Mouse (Mus musculus) lung, embryonic 15.5 days (tissue): ENCODE measurements at regions not wholly inside any gene's neighbourhood (a gene's known extent, or its start where the extent isn't known, plus 50 kb on each side); places are given as distances from the start of the nearest gene placed in this dataset.

Experiments
- ATAC-seq: fragments of 200-750 bp; cut with Nextera tagmentation; 2 replicates; pipeline ENCODE4 v1.8.0; 2017; ENCODE audit warnings: moderate number of reproducible peaks, borderline replicate concordance; ENCODE audit not compliant: low FRiP score, low TSS enrichment; ENCODE audit errors: extremely low read depth
- H3K27ac ChIP-seq: fragments of 300-500 bp; sonication (generic); 2 replicates; pipeline ENCODE4 v1.5.1; 2015; ENCODE audit warnings: moderate library complexity, mild to moderate bottlenecking, inconsistent platforms
- H3K27me3 ChIP-seq: fragments of 300-500 bp; sonication (generic); 2 replicates; pipeline ENCODE4 v1.6.1; 2015; ENCODE audit warnings: inconsistent platforms
- H3K36me3 ChIP-seq: fragments of 300-500 bp; sonication (generic); 2 replicates; pipeline ENCODE4 v1.6.1; 2015; ENCODE audit warnings: inconsistent platforms
- H3K4me1 ChIP-seq: fragments of 300-500 bp; sonication (generic); 2 replicates; pipeline ENCODE4 v1.6.1; 2015; ENCODE audit warnings: inconsistent platforms
- H3K4me2 ChIP-seq: fragments of 300-500 bp; sonication (generic); 2 replicates; pipeline ENCODE4 v1.6.1; 2015; ENCODE audit warnings: inconsistent platforms, mild to moderate bottlenecking, moderate library complexity
- H3K4me3 ChIP-seq: fragments of 300-500 bp; sonication (generic); 2 replicates; pipeline ENCODE4 v1.5.1; 2015; ENCODE audit warnings: mild to moderate bottlenecking, inconsistent platforms
- H3K9ac ChIP-seq: fragments of 300-500 bp; sonication (generic); 2 replicates; pipeline ENCODE4 v1.6.1; 2015; ENCODE audit warnings: inconsistent platforms
- H3K9me3 ChIP-seq: fragments of 300-500 bp; sonication (generic); 2 replicates; pipeline ENCODE4 v1.6.1; 2016; ENCODE audit warnings: inconsistent platforms
- WGBS: fragments of 180-500 bp; shearing (Covaris S2); methylation state at CpG from one replicate; pipeline ENCODE4 v1.1.7; 2015; 5-methylcytosine and 5-hydroxymethylcytosine counted together

- Histone ChIP-seq H3K4me1 (no peaks in the 10 kb centered on the region), H3K9ac (no peak overlapping the region), H3K9me3 (no peaks in the 10 kb centered on the region), H3K4me2 (no peak overlapping the region), H3K4me3 (no peak overlapping the region), H3K36me3 (no peaks in the 10 kb centered on the region), H3K27me3 (no peaks in the 10 kb centered on the region), H3K27ac (no peak overlapping the region)
- WGBS, result 70% methylated on average over 8 of the region's 8 CpGs
- no peak for ATAC-seq
Measured at GRCm38 (mm10) chr3:155487877-155488537, 394.8 kb downstream of the Lrriq3 start.

DNA sequence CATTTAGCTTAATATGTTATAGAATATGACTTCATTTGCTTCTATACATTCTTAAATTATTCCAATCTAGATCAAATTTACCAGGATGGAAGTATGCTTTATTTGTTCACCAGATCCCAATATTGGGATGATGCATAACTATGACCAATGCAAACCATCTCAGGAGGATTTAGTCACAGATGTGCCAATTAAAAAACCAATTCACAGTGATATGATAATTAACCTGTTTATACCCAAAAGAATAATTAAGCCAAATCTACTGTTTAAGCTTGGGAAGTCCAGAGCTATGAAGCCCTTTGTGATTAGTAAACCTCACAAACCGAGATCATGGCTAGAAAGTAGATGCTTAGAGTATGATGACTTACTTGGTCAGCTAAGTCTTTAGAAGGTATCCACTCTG is 397.4 kb downstream of the Lrriq3 start:
- H3K27me3 ChIP-seq, result no peaks in the 10 kb centered on the region
- H3K4me2 ChIP-seq, result no peak overlapping the region
- no peaks in the 10 kb centered on the region for H3K9me3 ChIP-seq
- no peak overlapping the region for H3K4me3 ChIP-seq
- no peak overlapping the region for H3K9ac ChIP-seq
- H3K4me1 ChIP-seq, result no peaks in the 10 kb centered on the region
- 52% methylated on average over 1 of the region's 1 CpGs for WGBS
- no peak for ATAC-seq
- no peaks in the 10 kb centered on the region for H3K36me3 ChIP-seq
- H3K27ac ChIP-seq, result no peak overlapping the region

GRCm38 (mm10) chr3:155510161-155510857 is 417.1 kb downstream of the Lrriq3 start:
- no peaks in the 10 kb centered on the region for H3K9me3 ChIP-seq
- ATAC-seq, result no peak
- no peak overlapping the region for H3K4me2 ChIP-seq
- 83% methylated on average over 1 of the region's 1 CpGs for WGBS
- no peaks in the 10 kb centered on the region for H3K27me3 ChIP-seq
- H3K36me3 ChIP-seq, result no peaks in the 10 kb centered on the region
- no peaks in the 10 kb centered on the region for H3K4me1 ChIP-seq
- H3K4me3 ChIP-seq, result no peak overlapping the region
- no peak overlapping the region for H3K9ac ChIP-seq
- H3K27ac ChIP-seq, result no peak overlapping the region

DNA sequence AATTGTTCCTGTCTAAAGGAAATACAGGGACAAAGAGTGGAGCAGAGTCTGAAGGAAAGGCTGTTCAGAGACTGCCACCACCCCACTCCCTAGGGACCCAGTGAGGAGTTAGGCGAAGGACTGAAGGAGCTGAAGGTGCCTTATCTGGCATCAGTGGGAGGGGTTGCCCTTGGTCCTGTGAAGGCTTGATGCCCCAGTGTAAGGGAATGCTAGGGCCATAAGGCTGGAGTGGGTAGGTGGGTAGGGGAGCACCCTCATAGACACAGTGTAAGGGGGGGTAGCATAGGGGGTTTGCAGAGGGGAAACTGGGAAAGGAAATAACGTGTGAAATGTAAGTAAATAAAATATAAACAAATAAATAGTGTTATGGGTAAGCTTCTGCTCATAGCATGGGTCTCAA is 420.7 kb downstream of the Lrriq3 start:
- H3K4me2 ChIP-seq, result no peak overlapping the region
- H3K4me1 ChIP-seq, result no peaks in the 10 kb centered on the region
- ATAC-seq, result 0 out of 2 replicates have a peak, but pooled peaks have one; percentile 64
- H3K27ac ChIP-seq, result no peak overlapping the region
- H3K36me3 ChIP-seq, result no peaks in the 10 kb centered on the region
- H3K9me3 ChIP-seq, result no peaks in the 10 kb centered on the region
- H3K4me3 ChIP-seq, result no peak overlapping the region
- no peaks in the 10 kb centered on the region for H3K27me3 ChIP-seq
- WGBS, result 61% methylated on average over 2 of the region's 2 CpGs
- no peak overlapping the region for H3K9ac ChIP-seq

DNA sequence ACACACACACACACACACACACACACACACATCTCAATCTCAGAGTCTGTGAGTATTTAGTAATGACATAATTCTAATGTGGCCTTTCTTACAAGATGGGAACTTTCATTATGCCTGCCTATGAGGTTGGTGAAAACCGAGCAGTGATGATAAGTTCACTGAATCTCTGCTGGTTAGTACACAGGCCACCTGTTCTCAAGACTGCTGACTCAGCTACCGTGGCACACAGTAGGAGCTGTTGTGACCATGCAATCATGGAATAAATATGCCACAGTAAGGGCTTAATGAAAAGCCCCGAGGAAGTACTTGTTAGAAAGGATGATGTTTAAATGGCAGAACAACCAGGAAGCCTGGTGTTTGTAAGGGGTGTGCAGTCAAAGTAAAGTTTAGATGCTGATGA is 436.1 kb downstream of the Lrriq3 start:
- H3K4me2 ChIP-seq, result no peak overlapping the region
- H3K9ac ChIP-seq, result no peak overlapping the region
- ATAC-seq, result no peak
- no peaks in the 10 kb centered on the region for H3K27me3 ChIP-seq
- no peaks in the 10 kb centered on the region for H3K36me3 ChIP-seq
- no peaks in the 10 kb centered on the region for H3K4me1 ChIP-seq
- no peaks in the 10 kb centered on the region for H3K9me3 ChIP-seq
- H3K27ac ChIP-seq, result no peak overlapping the region
- 72% methylated on average over 3 of the region's 3 CpGs for WGBS
- no peak overlapping the region for H3K4me3 ChIP-seq

DNA sequence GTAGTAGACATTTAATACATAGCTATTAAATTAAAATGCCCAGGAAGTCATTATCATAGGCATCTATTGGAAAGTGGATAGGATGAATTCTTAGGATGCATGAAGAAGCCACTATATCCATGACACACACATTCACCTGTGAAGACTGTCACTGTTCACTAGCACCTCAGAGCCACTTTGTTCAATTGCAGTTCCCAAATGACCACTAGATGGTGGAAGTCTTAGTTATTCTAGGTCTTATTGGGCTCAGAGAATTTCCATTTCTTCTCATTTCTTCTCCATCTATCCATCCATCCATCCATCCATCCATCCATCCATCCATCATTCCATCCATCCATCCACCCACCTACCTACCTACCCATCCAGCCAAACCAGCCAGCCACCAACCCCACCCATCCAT is 437.6 kb downstream of the Lrriq3 start:
- Histone ChIP-seq H3K4me1 (no peaks in the 10 kb centered on the region), H3K9me3 (no peaks in the 10 kb centered on the region), H3K27me3 (no peaks in the 10 kb centered on the region), H3K27ac (no peak overlapping the region), H3K9ac (no peak overlapping the region), H3K36me3 (no peaks in the 10 kb centered on the region), H3K4me3 (no peak overlapping the region), H3K4me2 (no peak overlapping the region)
- no peak for ATAC-seq

DNA sequence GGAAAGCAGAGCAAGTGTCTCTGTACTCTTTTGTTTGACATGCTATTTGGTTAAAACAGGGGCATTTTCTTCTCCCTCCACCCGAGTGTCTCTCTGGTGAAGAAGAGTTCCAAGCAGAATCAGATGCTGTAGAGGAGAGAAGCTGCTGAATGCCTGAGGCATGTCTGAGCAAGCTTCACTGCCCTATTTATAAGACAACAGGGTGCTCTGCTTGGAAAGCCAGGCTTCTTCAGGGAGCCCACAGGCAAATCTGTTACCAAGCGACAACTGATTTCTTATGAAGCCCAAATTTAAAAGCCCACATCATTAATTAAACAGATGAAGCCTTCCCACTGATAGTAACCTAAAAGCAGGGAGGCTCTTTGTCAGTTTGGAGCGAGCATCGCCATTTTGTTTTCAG is 438.8 kb downstream of the Lrriq3 start:
- no peaks in the 10 kb centered on the region for H3K4me1 ChIP-seq
- no peak overlapping the region for H3K27ac ChIP-seq
- 79% methylated on average over 4 of the region's 4 CpGs for WGBS
- no peaks in the 10 kb centered on the region for H3K36me3 ChIP-seq
- no peak for ATAC-seq
- no peaks in the 10 kb centered on the region for H3K27me3 ChIP-seq
- H3K4me3 ChIP-seq, result no peak overlapping the region
- no peak overlapping the region for H3K9ac ChIP-seq
- no peak overlapping the region for H3K4me2 ChIP-seq
- H3K9me3 ChIP-seq, result no peaks in the 10 kb centered on the region

GRCm38 (mm10) chr3:155548204-155548603 is 455.0 kb downstream of the Lrriq3 start:
- 78% methylated on average over 6 of the region's 6 CpGs for WGBS
- no peaks in the 10 kb centered on the region for H3K4me1 ChIP-seq
- no peak overlapping the region for H3K9ac ChIP-seq
- no peak overlapping the region for H3K4me2 ChIP-seq
- H3K9me3 ChIP-seq, result no peaks in the 10 kb centered on the region
- no peaks in the 10 kb centered on the region for H3K27me3 ChIP-seq
- H3K4me3 ChIP-seq, result no peak overlapping the region
- no peak overlapping the region for H3K27ac ChIP-seq
- H3K36me3 ChIP-seq, result no peaks in the 10 kb centered on the region
- no peak for ATAC-seq

DNA sequence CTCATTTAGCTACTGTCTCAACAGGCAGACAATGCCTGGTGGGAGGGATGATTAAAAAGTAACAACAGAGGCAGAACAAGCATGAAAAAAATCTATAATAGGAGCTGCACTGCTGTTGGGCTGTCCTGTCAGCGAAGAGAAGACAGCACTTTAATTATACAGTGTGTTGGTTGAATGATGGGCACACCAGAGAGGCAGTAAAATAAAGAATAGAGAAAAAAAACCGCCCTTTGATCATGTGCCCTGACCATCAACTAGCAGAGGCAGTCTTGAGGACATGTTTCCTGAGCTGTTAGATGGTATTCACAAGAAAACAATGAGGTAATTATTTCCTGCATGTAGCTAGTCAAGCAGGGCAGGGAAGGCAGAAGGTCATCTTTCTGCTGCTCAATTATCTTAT is 483.9 kb downstream of the Lrriq3 start:
- Histone ChIP-seq H3K4me2 (no peak overlapping the region), H3K4me3 (no peak overlapping the region), H3K9me3 (no peaks in the 10 kb centered on the region), H3K9ac (no peak overlapping the region), H3K4me1 (no peaks in the 10 kb centered on the region), H3K27me3 (no peaks in the 10 kb centered on the region), H3K27ac (no peak overlapping the region), H3K36me3 (no peaks in the 10 kb centered on the region)
- WGBS, result 29% methylated on average over 2 of the region's 2 CpGs
- no peak for ATAC-seq

- Histone ChIP-seq H3K9me3 (no peaks in the 10 kb centered on the region), H3K4me1 (no peaks in the 10 kb centered on the region), H3K9ac (no peak overlapping the region), H3K4me3 (no peak overlapping the region), H3K4me2 (no peak overlapping the region), H3K36me3 (no peaks in the 10 kb centered on the region), H3K27me3 (no peaks in the 10 kb centered on the region), H3K27ac (no peak overlapping the region)
- ATAC-seq, result no peak
- WGBS, result 20% methylated on average over 1 of the region's 1 CpGs
Measured at GRCm38 (mm10) chr3:155604001-155604400, 510.8 kb downstream of the Lrriq3 start.
